Mouse (Mus musculus): ENCODE measurements around the gene Nfix.

DNA sequence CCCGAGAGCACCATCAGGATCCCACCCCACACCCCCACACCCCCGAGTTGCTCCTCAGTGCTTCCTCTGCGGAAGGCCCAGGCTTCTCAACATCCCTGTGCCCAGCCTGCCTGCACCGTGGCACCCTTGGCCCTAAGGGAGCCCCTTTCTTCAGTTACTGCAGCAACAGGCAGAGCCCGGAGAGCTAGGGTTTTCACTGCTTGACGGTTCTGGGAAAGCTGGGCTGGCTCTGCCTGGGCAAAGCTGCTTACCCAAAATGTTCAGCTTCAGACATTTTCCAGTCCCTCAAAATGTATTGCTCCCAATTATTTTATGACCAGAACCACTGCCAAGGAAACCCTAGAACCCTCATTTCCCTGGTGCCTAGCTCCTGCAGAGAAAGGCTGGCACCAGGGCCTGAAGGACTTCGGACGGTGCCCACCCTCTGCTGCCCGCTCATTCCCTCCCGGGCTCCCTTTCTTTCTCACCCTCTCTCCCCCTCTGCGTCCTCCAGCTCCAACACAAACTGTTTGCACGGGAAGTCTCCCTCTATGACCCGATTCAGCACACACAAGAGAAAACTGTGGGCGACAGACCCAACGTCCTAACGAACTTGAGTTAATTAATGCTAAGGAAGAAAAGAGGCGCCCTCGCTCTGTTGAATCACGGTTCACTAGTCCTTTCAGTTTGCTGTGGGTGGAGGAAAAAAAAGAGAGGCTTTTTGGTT, 20.5 kb downstream of the Nfix start:
- TF ChIP-seq EP300 (IDR thresholded peaks at IDR 0.05; ENCODE audit: insufficient read depth, low read depth, low read length) (no peak), CTCF (IDR thresholded peaks at IDR 0.05; ENCODE audit: low read depth, low read length) (no peak), POLR2A (IDR thresholded peaks at IDR 0.05; ENCODE audit: insufficient read depth, low read length) (no peak)

All from ES-Bruce4 (cell line).